Mouse (Mus musculus) CD4-positive naive resting alpha-beta T cell, adult 76 days (primary cell): ENCODE results near the gene Cdc14a. TPM values are rescaled to one million over a fixed set of nuclear protein-coding genes. Genes with fewer than 3 reads are reported as not detected.

Source experiments
- total RNA-seq: library from RNA; stranded (reverse); gene quantifications from one replicate; pipeline ENCODE4 v1.2.4, GENCODE M21; 2023

The Cdc14a gene
- 12.3 TPM for total RNA-seq

DNA sequence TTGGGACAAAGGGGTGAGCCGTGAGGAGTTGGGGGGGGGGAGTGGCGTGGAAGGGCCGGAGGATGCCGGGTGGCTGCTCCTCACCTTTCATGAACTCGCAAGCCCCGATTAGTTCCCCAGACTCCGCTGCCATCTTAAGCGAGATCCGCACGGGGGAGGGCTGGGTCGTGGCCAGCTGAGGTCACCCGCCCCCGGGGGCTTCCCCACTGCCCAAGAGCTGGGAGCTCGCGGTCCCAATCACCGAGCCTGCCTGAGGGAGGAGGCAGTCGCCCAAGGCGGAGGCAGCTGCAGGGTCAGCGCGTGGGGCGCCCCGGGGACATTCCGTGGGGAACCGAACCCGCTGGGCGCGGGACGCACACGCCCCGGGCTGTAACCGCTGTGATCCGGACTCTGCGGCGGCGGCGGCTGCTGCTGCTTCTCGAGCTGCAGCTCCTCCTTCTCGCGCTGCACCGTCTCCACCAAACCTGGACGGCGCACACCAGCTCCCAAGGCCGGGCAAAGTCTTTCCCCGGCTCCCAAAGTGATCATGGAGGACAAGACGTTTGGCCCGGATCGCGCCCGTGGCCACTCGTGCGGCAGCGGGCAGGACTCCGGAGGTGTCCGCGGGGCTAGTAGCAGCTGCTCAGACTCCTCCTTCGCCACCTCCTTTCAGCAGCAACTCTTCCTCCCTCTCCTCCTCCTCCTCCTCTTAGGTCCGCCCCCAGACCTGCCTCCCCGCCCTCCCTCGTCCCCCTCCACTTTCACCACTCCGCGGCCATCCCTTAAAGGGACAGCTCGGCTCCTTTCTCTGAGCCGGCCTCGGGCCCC, at the start of gene Cdc14a:
Gene Cdc14a (minus strand): TSS at position 680 of the 807 bp plus-strand sequence.

DNA sequence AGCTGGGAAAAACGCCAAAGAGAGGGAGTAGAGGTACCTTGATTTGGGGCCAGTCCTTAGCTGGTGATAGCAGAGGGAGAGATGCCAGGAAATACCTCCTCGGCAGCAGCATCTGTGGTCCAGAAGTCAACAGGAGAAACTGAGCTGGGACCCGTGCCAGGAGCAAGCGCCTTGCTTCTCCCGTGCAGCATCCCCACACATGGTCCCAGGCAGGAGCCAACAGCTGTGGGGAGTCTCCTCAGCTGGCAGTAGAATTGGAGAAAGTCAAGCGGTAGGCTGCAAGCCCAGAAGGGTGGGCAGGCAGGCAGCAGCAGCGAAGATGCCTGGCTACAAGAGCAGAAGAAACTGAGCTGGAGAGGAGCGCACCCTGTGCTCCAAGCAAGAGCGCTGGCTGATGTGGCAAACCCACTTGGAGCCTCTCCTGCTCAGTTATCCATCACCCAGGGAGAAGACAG, 170.7 kb downstream of the Cdc14a start, which contains the start of gene Gpr88:
Gene Gpr88 (minus strand): TSS at position 427 of the 455 bp plus-strand sequence.

Other genes with a start within 250 kb of the Cdc14a start
- not detected for gene Gpr88, start 170.5 kb downstream of the Cdc14a start, total RNA-seq
- 21.0 TPM for gene Rtca, start 84.2 kb upstream of the Cdc14a start, total RNA-seq
- 12.5 TPM for gene Dbt, start 89.0 kb upstream of the Cdc14a start, total RNA-seq
- gene Lrrc39, start 138.9 kb upstream of the Cdc14a start, total RNA-seq: not detected
- 6.9 TPM for gene Sass6, start 170.9 kb upstream of the Cdc14a start, total RNA-seq
- 30.9 TPM for gene Trmt13, start 190.6 kb upstream of the Cdc14a start, total RNA-seq
- gene Mfsd14a, start 238.6 kb upstream of the Cdc14a start, total RNA-seq: 106 TPM